Mouse (Mus musculus): Measurements from ENCODE around the gene C2cd4d. TPM values are rescaled to one million over a fixed set of nuclear protein-coding genes. Genes with fewer than 3 reads are reported as not detected.

The C2cd4d gene
- 0.42 and 0.69 TPM in 2 replicates for polyA plus RNA-seq (2012; rRNA removed)

DNA sequence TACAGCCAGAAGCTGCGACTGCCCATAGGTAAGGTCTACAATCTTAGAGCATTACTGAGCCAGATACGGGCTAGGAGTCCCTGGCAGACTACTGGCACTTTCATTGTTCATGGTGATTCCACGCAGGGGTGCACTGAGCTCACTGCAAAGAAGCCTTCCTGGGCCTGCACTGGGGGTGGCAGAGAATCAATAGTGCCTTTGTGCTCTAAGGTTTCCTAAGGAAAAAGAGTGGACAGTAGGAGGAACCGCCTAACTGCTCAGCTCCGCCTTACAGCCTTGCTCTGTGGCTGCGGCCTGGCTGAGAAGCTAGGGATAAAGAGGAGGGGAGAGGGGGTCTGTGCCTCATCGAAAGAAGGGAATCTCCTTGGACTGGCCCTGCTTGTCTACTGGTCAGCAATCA, at the start of gene C2cd4d:
TSS of gene C2cd4d (plus strand) at position 301 of the 400 bp plus-strand sequence.
- no peak for DNase-seq (ENCODE audit: low read depth)

DNA sequence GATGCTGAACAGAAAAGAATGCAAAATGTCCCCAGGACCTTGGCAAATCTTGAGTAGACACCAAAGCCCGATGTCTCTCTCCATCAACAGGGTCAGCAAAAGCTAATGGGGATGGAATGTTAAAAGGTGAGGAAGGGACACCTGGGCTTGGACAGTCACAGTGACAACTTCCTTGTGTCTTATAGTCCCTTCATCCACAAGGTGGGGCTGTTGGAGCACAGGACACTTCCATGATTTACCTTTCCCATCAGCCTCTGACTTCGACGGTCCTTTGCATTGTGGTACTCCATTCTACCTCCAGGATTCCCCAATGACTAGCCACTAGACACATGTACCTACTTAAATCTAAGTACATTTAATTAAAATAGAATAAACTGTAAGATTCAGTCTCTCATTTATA, 33.6 kb upstream of the C2cd4d start:
- no peak for DNase-seq (ENCODE audit: low read depth)

DNA sequence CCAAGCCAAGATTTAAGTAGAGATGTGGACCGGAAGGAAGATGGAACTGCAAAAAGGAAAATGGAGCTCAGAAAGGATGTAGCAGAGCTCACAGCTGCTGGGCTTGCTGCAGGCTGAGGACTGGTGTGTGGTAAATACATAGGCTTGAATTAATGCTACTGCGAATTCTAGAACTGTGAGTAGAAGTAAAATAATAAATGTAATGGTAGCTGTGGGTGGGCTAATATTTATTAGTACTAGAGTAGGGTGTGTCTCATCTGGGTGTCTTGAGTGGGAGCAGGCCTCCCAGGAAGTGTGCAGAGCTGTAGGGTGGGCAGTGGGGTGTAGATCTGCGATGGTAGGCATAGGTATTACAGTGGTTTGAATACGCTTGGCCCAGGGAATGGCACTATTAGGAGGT, 27.8 kb upstream of the C2cd4d start:
- DNase-seq (ENCODE audit: low read depth), result no peak

DNA sequence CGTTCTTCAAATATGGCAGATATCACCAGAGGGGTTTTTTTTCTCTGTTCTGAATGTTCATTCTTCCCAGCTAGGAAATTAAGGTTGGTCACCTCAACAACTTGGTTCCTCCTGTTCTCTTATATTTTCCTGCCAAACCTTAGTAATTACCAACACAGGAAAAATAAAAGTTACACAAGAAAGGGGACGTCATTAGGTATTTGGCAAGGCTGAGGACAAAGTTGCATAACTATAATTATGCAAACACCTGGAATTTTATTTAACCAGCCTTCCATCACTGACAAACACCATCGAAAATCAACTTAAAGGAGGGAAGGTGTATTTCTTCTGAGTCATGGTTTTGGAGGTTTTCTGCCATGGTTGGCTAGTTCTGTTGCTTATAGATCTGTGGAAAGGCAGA, 23.7 kb upstream of the C2cd4d start:
- DNase-seq (ENCODE audit: low read depth), result no peak

DNA sequence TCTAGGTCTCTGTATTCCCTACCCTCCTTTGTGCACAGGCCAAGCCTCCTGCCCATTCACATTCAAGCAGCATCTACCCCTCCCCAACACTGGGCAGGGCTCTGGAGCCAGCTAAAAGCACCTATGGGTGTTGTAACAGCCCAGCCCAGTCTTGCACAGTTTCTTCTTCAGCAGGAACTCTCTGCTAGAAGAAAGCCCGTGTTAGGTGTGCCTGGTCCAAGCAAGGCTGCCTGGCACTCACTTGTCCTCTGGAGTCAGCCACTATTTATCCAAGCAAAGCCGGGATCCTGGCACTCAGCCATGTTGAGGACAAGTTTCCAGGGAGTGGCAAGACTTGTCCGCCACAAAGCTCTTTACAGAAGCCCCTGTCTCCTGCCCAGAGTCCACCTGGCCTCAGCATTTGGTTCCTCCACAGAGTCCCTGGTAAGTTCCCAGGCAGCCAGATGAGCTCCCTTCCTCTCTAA, 20.2 kb upstream of the C2cd4d start, which contains the start of gene Them5:
TSS of gene Them5 (plus strand) at position 141 of the 464 bp plus-strand sequence.
- DNase-seq (ENCODE audit: low read depth), result no peak

DNA sequence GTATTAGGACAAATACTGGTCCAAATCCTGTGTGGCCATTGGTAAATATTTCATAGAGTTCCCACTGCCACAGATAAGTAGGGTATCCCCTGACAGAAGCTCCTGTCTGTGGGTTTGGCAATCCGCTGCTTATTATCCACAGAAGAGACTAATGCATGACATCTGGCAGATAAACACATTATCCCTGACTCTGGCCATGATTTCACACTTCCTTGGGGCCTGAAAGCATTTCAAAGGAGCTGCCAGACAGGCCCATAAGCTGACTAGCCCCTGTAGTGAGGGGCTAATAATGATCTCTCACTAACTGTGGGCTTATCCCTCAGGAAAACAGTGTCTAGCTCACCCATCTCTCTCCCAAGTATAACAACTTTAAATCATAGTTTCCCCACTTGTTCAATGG, 19.7 kb upstream of the C2cd4d start:
- DNase-seq (ENCODE audit: low read depth), result no peak

DNA sequence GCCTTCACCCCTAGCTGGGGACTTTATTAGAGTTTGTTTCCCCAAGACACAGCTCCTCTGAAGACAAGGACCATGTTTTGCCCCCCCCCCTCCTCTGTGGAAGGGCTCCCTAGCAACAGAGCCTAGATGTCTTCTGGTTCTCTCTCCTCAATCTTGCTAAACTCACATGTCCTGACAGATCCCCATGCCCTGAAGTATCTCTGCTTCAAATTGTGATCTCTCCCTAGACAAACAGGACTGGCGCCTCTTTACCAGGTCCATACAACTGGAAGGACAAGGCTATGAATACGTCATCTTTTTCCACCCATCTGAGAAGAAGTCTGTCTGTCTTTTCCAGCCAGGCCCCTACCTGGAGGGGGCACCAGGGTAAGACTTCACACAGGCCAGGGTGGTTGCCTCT, 18.1 kb upstream of the C2cd4d start:
- peak; percentile 65 for DNase-seq (ENCODE audit: low read depth)

DNA sequence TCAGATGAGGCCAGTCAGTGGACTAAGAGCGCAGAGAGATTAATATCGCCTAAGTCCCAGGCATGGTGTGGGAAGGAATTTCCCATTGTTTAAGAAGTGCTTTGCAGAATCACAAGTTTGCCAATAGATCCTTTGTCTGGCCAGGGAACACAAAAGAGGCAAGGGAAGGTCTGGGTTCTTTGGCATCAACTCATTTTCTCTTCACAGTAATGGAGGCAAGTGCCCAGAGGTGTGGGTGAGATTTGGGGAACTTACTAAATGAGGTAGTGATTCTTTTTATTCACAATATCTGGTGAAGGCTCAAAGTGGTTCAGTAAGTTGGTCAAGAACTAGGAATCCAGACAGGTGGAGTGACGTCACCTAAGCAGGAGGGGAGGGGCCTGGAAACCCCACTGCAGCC, 17.3 kb upstream of the C2cd4d start:
- DNase-seq (ENCODE audit: low read depth), result peak; percentile 61

DNA sequence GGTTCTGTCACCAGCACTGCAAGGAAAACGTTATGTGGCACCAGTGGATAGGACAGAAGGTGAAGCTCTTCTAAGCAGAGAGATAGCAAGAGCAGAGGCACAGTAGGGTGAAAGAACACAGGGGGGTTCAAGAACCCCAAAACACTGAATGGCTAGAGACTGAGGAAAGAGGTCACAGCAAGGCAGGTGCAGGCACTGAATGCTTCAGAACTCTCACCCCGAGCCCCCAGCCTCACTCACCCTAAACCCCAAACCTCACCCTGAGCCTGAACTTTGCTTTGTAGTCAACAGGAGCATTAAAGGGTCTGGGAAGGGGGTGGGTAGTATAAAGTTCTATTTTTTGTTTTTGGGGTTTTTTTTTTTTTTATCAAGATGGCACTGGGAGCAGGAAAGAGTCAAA, 14.1 kb upstream of the C2cd4d start:
- DNase-seq (ENCODE audit: low read depth), result no peak

DNA sequence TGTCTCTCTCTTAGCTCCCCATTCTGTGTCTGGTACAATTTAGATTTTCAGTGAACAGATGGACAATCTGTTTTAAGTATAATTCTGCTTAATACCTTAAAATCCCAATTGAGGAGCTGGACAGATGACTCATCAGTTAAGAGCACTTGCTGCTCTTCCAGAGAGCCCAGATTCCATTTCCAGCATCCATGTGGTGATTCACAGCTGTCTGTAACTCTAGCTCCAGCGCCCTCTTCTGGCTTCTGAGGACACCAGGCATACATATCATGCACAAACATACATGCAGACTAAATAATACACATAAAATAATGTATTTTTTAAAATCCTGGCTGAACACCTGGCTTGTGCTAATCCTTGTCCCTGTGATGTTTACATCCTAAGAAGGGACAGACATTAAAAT, 1.4 kb upstream of the C2cd4d start:
- no peak for DNase-seq (ENCODE audit: low read depth)

DNA sequence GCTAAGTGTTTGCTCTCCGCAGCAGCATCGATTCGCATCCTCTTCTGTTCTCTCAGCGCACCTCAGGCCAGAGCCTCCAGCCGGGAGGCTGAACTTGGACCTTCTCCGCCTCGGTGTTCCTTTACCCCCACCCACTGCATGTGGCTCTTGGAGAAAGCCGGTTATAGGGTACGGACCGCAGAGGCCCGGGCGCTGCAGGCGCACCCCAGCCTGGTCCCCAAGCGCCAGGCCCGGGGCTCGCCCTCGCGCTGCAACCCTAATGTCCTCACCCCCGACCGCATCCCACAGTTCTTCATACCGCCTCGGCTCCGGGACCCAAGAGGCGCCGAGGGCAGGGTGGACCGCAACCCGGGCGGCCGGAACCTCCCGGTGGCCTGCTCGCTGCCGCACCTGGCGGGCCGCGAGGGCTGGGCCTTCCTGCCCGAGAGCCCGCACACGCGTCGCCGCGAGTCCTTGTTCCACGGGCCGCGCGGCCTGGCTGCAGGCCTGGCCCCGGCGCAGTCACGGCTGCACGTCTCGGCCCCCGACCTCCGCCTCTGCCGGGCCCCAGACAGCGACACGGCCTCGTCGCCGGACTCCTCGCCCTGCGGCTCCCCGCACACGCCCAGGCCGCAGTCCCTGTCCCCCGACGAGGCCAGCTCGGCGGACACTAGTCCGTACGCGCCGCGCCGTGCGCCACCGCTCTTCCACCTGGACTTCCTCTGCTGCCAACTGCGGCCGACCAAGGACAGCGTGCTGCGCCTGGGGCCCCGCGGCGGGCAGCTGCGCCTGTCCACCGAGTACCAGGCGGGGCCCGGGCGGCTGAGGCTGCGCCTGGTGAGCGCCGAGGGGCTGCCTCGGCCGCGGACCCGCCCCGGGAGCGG, 1.3 kb downstream of the C2cd4d start:
- DNase-seq (ENCODE audit: low read depth), result no peak

DNA sequence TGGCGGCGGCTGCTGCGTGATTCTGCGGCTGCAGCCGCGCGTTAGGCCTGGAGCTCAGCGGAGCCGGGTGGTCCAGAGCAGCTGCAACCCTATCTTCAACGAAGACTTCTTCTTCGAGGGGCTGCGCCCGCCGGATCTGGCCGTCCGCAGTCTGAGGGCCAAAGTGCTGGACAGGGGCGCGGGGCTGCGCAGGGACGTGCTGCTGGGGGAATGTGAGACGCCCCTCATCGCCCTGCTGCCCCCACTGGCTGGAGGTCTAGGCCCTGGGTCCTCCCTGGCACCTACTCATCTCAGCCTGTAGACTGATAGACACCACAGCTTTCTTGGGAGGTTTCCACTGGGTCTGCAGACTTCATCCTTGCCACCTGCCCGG, 1.9 kb downstream of the C2cd4d start:
- no peak for DNase-seq (ENCODE audit: low read depth)

DNA sequence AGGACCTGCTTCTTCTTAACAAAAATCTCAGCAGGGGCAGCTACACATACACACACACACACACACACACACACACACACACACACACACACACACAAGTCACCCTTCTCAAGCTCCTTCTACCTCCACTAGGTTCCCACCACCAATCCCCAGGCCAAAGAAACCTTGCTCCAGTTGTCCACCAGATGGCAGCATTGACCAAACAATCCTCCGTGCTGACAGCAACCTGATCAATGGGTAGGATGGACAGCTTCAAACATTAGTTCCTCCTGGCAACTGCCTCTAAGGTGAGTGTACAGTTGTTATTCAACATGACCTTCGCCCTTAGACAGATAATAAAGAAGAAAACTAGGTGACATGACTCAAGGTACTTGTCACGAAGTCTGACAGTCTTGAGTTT, 4.5 kb downstream of the C2cd4d start:
- no peak for DNase-seq (ENCODE audit: low read depth)

DNA sequence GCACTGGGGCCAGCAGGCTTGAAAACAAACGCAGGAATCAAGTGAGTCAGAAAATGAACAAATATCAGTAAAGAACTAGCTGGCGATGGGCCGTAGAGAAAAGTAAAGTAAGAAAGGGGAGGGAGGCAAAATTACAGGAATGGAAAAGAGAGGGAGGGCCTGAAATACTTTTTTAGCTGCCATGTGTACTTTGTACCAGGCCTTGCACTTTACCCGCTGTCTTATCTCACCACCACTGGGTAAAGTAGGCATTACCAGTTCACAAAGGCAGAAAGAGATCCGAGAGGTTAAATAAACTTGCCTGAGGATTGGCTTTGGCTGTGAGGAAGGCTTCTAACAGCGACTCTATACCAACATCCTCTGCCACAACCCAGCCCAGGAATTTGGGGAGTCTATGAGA, 5.3 kb downstream of the C2cd4d start:
- DNase-seq (ENCODE audit: low read depth), result no peak

DNA sequence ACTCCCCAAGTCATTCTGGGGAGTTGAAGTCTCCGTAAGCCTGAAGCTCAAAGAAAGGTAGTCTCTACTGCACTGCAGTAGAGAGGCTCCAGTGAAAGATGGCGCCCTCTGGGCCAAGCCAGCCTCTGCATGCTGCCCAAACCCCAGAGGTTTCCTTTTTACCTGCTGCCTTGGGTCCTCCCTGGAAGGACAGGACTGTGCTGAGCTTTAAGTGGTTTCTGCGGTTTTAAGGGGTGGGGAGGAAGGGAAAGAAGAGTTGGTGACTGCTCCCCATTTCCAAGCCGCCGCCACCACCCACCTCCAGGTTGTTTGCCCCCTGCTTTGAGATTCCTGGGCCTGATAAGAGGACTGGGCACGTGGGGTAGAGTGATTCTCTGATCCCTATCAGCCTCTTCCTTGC, 6.4 kb downstream of the C2cd4d start:
- no peak for DNase-seq (ENCODE audit: low read depth)

DNA sequence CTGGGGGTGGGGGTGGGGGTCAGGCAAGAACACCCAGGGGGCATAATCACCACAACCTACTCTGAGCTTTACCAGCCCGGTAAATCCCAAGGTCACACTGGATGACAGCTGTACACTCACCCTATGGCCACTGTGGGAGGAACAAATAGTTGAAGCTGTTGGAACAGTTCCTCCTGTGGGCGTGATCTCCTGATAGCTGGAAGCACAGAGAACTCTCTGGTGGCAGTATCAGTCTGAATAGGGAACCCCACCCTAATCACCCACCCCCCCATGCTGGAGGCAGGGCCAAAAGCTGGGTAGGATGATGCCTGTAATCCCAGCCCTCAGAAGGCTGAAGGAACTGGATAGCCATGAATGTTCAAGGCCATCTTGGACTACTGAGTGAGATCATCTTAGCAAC, 7.5 kb downstream of the C2cd4d start:
- DNase-seq (ENCODE audit: low read depth), result no peak

DNA sequence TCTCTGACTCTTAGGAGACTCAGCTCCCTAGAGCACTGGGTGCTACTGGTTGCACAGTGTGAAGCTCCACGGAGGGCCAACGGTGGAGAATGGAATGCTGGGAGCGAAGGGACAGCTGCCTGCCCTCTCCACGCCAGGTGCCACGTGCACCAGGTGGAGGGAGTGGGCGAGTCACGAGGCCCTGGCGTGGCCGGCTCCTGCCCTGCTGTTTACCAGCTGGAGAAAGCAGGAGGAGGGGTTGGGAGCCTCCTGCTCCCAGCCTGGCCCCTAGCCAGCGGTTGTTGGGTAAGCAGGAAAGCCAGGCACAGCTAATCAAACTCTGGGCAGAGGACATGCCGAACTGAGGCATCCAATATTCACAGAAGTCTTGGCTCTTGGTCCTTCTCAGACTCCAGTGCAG, 9.4 kb downstream of the C2cd4d start:
- DNase-seq (ENCODE audit: low read depth), result peak; percentile 58

DNA sequence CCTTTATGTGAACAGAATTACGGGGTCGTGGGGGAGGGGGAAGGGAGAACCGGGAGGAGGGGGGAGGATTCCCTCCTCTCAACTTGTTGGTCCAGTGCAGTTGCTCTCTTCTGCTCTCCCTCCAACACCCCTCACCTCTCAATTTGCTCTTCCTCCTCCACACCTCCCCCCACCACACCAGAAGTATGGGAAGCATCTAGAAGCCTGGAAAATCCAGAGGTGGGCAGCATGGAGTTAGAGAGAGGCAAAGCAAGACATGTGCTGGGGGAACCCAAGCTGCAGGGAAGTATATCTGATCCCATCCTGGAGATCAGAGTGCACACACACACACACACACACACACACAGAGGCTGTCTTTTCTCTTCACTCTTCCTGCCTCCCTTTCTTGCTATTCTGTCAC, 9.8 kb downstream of the C2cd4d start:
- DNase-seq (ENCODE audit: low read depth), result no peak

DNA sequence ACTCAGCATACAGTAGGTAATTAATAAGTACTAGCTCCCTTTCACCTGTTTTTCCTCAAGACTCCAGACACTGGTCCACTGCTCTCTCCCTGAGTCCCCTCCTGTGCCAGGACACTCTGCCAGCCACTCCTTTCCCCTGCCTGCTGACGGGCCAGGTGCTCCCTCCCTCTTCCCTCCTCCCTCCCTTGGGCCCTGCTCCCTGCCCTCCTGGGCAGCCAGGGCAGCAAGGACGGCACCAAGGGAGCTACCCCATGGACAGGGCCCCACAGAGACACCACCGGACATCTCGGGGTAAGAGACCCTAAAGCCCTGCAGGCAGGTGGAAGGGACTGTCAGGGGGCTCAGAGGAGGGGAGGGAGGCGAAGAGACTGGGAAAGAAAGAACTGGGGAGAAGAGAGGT, 10.4 kb downstream of the C2cd4d start, which contains the start of gene Rorc:
TSS of gene Rorc (plus strand) at position 154 of the 400 bp plus-strand sequence.
- no peak for DNase-seq (ENCODE audit: low read depth)

DNA sequence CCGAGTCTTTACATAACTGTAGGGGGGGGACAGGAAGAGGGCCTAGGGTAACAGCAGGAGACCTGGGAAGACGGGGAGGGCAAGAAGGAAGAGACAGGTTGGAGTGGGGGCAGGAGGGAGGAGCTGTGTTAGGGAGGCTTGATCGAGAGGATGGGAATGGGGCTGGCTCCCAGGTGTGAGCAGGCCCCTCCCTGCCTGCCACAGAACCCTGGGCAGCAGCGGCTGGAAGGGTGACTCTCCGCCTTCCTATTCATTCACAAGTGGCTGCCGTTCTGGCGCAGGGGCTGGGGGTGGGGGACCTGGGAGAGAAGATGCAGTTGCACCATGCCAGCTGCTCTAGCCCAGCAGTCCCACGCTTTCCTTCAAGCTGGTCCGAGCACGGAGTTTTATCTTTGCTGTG, 10.9 kb downstream of the C2cd4d start:
- DNase-seq (ENCODE audit: low read depth), result no peak

DNA sequence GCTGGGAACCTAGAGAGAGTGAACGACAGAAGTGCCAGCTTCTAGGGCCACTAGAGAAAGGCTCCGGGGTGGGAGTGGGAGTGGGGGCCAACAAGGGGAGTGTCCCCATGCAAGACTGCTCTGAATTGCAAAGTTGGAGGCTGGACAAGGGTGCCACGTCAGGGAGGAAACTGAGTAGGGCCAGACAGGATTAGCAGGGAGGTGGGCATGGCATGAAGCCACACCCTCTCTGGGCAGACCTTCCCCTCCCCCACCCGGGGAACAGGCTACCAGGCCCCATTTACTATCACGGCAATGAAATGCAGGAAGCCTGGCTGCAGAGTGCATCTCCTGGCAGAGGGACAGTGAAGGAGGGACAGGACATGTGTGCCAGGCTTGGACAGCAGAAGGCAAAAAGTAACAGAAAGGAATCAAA, 11.4 kb downstream of the C2cd4d start:
- DNase-seq (ENCODE audit: low read depth), result no peak

DNA sequence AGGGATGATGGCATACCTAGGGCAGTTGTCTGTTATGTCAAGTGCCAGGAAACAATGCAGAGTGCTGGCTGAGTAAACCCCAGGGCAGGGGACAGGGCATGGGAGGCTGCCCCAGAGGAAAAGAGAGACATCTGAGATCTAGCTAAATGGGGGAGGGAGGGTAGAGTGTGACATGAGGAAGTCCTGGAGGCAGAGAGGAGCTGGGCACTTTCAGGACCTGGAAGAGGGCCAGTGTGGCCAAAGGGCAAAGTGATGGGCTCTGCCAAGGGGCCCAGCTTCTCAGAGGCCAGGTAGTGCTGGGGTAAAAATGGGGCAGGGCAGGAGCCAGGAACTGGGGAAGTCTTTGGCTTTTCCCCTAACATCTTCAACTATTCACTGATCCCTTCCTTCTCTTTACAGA, 12.4 kb downstream of the C2cd4d start:
- DNase-seq (ENCODE audit: low read depth), result no peak

DNA sequence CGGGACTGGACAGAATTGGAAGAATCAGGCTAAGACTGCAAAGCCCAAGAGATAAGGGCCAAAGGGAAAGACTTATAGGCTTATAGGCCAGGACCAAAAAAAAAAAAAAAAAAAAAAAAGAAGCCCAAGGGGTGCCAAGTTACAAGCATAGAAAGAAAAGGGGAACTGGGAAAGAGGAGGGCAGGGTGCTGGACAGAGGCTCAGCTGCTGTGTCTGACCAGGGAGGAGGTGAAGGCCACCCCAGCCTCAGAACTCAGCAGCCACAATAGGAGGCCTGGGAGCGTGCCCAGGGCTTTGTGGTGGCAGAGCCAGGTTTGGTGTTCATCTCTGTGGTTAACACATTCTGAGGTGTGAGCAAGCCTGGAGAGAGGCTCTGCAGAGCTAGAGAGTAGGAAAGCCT, 12.9 kb downstream of the C2cd4d start:
- no peak for DNase-seq (ENCODE audit: low read depth)

DNA sequence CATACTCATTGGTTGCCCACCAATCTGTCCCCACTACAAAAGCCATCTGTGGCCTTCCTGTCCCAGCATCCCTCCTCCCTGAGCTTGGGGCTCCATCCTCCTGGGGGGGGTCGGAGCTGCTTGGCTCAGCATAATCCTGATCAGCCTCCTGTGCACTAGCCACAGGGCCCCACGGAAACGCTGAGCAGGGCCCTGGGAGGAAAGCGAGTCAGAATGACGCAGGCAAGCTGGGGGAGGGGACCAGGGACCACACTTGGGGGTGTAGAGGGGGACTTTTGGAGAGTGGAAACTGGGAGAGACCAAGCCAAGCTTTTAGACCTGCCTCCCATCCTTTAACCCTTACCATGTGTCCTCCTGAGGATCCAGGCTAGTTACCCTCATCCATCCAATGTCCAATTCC, 13.6 kb downstream of the C2cd4d start:
- DNase-seq (ENCODE audit: low read depth), result no peak

Data from gonadal fat pad, adult 2 months (tissue).